Mouse (Mus musculus) embryonic facial prominence, embryonic 12.5 days (tissue): Measurements from ENCODE around the gene Gli3. TPM values are rescaled to one million over a fixed set of nuclear protein-coding genes. Genes with fewer than 3 reads are reported as not detected.

Source experiments
- ATAC-seq: fragments of 200-750 bp; cut with Nextera tagmentation; 2 replicates; pipeline ENCODE4 v1.8.0; 2017; ENCODE audit not compliant: insufficient number of reproducible peaks, insufficient read depth, low FRiP score, low TSS enrichment
- H3K27ac ChIP-seq: fragments of 300-500 bp; sonication (generic); 2 replicates; pipeline ENCODE4 v1.5.1; 2016; ENCODE audit warnings: mild to moderate bottlenecking
- H3K27me3 ChIP-seq: fragments of 300-500 bp; sonication (generic); 2 replicates; pipeline ENCODE4 v1.6.1; 2016; ENCODE audit warnings: mild to moderate bottlenecking, moderate library complexity
- H3K36me3 ChIP-seq: fragments of 300-500 bp; sonication (generic); 2 replicates; pipeline ENCODE4 v1.6.1; 2016; ENCODE audit warnings: mild to moderate bottlenecking
- H3K4me1 ChIP-seq: fragments of 300-500 bp; sonication (generic); 2 replicates; pipeline ENCODE4 v1.6.1; 2016
- H3K4me2 ChIP-seq: fragments of 300-500 bp; sonication (generic); replicated peaks from 2 replicates; pipeline ENCODE4 v1.6.1; 2016; ENCODE audit warnings: mild to moderate bottlenecking, moderate library complexity
- H3K4me3 ChIP-seq: fragments of 300-500 bp; sonication (generic); 2 replicates; pipeline ENCODE4 v1.5.1; 2016; ENCODE audit warnings: mild to moderate bottlenecking
- H3K9ac ChIP-seq: fragments of 300-500 bp; sonication (generic); 2 replicates; pipeline ENCODE4 v1.6.1; 2016; ENCODE audit warnings: mild to moderate bottlenecking, moderate library complexity
- H3K9me3 ChIP-seq: fragments of 300-500 bp; sonication (generic); 2 replicates; pipeline ENCODE4 v1.6.1; 2016; ENCODE audit warnings: mild to moderate bottlenecking, moderate library complexity
- WGBS: fragments of 180-500 bp; shearing (Covaris S2); methylation state at CpG from one replicate; pipeline ENCODE4 v1.1.7; 2016; 5-methylcytosine and 5-hydroxymethylcytosine counted together
- polyA plus RNA-seq: library from polyadenylated mRNA; unstranded; fragments of >200 nt; fragmentation: Nextera tagmentation; extraction: Ambion mirVana; gene quantifications from 2 replicates; pipeline ENCODE4 v1.2.1, GENCODE M21; 2016

Gli3 gene
- polyA plus RNA-seq, 1 experiment from 2014 or later: 35.8 TPM

DNA sequence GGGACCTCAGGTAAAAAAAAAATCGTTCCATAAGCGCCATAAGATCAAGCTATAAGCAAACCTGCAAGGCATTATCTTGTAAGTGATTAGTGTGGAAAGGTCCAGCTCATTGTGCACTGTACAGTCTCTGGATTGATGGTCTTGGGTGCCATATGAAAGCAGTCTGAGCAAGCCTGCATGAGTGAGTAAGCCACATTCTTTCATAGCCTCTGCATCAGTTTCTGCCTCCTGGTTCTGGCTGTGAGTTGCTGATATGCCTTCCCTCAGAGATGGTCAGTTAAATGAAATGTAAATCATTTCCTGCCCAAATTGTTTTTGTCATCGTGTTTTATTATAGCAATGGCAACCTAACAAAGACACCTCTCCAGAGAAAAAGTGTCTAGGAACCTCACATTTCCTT, 98.4 kb downstream of the Gli3 start:
- H3K9me3 ChIP-seq: no peaks in the 10 kb centered on the region
- peaks cover 13% of the 10 kb centered on the region for H3K4me1 ChIP-seq
- H3K4me3 ChIP-seq: no peak overlapping the region
- 76% methylated on average over 3 of the region's 3 CpGs for WGBS
- no peak overlapping the region for H3K9ac ChIP-seq
- H3K27me3 ChIP-seq: no peaks in the 10 kb centered on the region
- H3K36me3 ChIP-seq: no peaks in the 10 kb centered on the region
- no peak overlapping the region for H3K27ac ChIP-seq
- H3K4me2 ChIP-seq: no peak overlapping the region
- no peak for ATAC-seq

DNA sequence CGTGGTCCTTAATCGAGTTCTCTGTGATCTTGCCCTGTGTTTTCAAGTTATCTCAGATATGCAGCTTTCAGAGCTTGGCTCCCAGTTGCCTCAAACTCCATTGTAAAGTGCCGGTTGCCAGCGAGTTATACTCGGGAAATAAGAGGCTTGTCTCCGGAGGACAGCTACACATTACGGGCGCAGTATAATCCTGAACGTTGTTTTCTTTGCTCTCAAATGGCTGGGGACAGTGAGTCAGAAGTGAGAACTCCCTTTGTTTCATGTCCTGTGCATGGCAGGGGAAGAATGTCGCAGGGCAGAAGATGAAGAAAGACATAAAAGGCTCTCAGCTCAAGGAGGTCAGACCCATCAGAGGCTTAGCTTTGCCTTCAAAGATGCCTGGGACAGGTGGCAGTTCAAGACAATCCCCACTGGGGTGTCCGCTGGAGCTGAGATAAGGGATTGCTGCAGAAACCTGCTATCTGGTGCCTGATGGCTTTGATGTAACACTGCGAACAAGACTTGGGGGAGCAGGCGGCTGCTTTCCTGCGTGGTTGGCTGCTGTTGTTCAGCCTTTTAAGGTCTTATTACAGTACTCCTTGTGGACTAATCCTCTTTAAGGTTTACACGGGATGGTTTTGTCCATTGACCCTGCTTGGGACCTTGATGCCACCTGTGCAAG, 108.0 kb downstream of the Gli3 start:
- H3K4me1 ChIP-seq: peaks cover 4% of the 10 kb centered on the region; the same call in 1 of the 2 replicates
- H3K27ac ChIP-seq: no peak overlapping the region
- no peaks in the 10 kb centered on the region for H3K36me3 ChIP-seq
- ATAC-seq: no peak
- 53% methylated on average over 15 of the region's 15 CpGs for WGBS
- H3K9me3 ChIP-seq: no peaks in the 10 kb centered on the region
- no peak overlapping the region for H3K4me3 ChIP-seq
- no peak overlapping the region for H3K9ac ChIP-seq
- H3K27me3 ChIP-seq: no peaks in the 10 kb centered on the region
- no peak overlapping the region for H3K4me2 ChIP-seq

GRCm38 (mm10) chr13:15577133-15577917, 114.3 kb downstream of the Gli3 start:
- H3K9ac ChIP-seq: no peak overlapping the region
- H3K4me1 ChIP-seq: peaks cover 29% of the 10 kb centered on the region
- H3K9me3 ChIP-seq: no peaks in the 10 kb centered on the region
- H3K4me2 ChIP-seq: no peak overlapping the region
- 25% methylated on average over 8 of the region's 8 CpGs for WGBS
- H3K4me3 ChIP-seq: no peak overlapping the region
- H3K36me3 ChIP-seq: no peaks in the 10 kb centered on the region
- peak; percentile 54; the same call in 1 of the 2 replicates for ATAC-seq
- H3K27ac ChIP-seq: peak overlapping the region; percentile 50; the same call in 1 of the 2 replicates
- no peaks in the 10 kb centered on the region for H3K27me3 ChIP-seq

DNA sequence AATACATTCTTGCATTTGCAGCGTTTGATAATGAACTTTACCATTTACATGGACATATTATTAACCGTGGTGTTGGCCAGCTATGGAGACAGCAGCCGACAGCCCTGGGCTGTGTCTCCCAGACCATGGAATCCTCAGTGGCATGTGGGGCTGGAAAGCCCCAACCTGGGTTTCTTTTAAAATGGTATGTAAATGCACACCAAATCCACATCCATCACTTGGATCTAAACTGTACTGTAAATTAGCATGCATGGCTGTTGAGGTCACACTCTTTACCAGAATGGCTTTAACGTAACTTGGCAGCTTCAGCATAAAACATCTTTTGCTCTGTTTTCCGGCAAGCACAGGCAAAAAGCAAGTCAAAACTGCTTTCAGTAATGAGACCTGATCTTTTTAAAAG, 117.4 kb downstream of the Gli3 start:
- H3K27ac ChIP-seq: no peak overlapping the region

GRCm38 (mm10) chr13:15585941-15586340, 122.9 kb downstream of the Gli3 start:
- no peak overlapping the region for H3K9ac ChIP-seq
- H3K9me3 ChIP-seq: no peaks in the 10 kb centered on the region
- H3K27ac ChIP-seq: no peak overlapping the region
- H3K36me3 ChIP-seq: no peaks in the 10 kb centered on the region
- H3K4me3 ChIP-seq: no peak overlapping the region
- no peak overlapping the region for H3K4me2 ChIP-seq
- ATAC-seq: no peak
- H3K4me1 ChIP-seq: peaks cover 9% of the 10 kb centered on the region; the same call in 1 of the 2 replicates
- H3K27me3 ChIP-seq: no peaks in the 10 kb centered on the region
- WGBS: 68% methylated on average over 2 of the region's 2 CpGs

More for the DNA sequence above, 117.4 kb downstream of the Gli3 start:
- Histone ChIP-seq H3K36me3 (no peaks in the 10 kb centered on the region), H3K9ac (no peak overlapping the region), H3K27me3 (no peaks in the 10 kb centered on the region), H3K4me2 (no peak overlapping the region), H3K4me1 (peaks cover 29% of the 10 kb centered on the region), H3K4me3 (no peak overlapping the region), H3K9me3 (no peaks in the 10 kb centered on the region)
- WGBS: 64% methylated on average over 5 of the region's 5 CpGs
- no peak for ATAC-seq

DNA sequence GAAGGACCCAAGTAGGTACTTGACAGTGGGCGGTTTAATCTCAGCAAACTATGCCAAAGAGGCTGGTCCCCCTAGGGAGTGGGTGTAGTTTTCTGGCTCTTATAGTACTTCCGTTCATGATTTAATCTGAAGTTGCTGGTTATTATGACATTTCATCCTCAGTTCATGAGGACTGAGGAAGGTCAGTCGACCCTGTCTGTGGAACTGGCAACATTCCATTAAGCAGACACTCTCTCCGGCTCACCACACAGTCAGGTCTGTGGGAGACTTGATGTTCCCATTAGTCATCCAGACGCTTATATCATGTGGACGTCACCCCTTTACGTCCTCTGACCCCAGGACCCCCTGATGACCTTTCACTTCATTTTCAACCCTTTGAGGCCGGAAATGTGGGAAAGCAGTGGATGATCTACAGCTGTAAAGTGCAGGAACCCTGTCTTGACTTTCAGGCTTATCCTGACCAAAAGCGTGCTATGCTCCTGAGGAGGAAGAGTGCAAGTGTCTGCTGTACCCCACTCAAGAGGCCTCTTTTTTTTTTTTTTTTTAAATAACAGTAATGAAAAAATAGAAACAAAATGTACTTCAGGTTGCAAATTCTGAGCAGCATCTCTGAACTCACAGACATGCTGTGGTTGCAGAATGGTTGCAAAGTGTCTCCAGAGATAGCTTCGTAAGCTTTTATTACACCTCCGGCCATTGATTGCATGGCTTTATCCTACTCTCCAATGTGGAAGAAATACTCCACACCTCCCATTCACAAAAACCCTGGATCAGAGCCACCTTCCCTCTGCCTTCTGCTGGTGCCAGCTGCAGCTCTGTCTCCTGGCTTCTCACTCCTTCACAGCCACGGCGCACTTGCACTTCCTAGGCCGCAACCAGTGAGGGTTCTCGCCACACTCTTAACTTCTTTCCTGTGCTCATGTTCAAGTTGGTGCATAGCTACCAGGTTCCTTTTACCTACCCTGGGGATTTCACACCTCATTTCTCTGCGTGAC, 125.5 kb downstream of the Gli3 start:
- WGBS: 69% methylated on average over 16 of the region's 16 CpGs
- Histone ChIP-seq H3K4me2 (no peak overlapping the region), H3K9me3 (no peaks in the 10 kb centered on the region), H3K36me3 (no peaks in the 10 kb centered on the region), H3K27me3 (no peaks in the 10 kb centered on the region), H3K27ac (no peak overlapping the region), H3K9ac (no peak overlapping the region), H3K4me3 (no peak overlapping the region), H3K4me1 (peaks cover 6% of the 10 kb centered on the region; the same call in 1 of the 2 replicates)
- no peak for ATAC-seq

DNA sequence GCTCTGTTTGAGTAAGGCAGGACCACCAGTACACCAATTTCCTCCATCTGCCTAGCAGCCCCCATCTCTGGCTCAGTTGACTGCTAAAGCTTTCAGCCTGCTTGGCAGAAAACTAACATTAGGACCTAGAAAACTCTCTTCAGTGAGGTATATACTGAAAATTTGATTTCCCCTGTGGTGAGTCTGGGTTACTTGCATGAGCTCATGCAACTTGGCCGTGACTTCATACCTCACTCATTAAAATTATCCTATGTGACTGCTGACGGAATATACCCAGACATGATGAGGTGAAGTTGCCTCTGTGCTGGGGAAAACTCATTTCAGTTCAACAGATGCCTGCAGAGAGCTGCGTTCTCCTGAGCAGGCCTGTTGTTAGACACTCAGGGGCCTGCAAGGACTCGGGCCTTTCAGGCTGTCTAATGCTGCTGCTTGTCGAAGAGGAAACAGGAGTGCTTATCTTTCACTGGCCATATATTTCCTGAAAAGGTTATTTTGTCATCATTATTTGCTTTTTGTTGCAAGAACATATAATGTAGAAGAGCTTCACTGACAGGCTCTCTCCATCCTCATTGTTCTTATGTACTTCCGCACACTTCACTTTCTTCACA, 127.4 kb downstream of the Gli3 start:
- no peak for ATAC-seq
- 71% methylated on average over 6 of the region's 6 CpGs for WGBS

GRCm38 (mm10) chr13:15596667-15597066, 133.6 kb downstream of the Gli3 start:
- Histone ChIP-seq H3K9me3 (no peaks in the 10 kb centered on the region), H3K27ac (no peak overlapping the region), H3K4me2 (no peak overlapping the region), H3K36me3 (no peaks in the 10 kb centered on the region), H3K9ac (no peak overlapping the region), H3K4me3 (no peak overlapping the region), H3K27me3 (no peaks in the 10 kb centered on the region), H3K4me1 (no peaks in the 10 kb centered on the region; the same call in 1 of the 2 replicates)
- 83% methylated on average over 5 of the region's 5 CpGs for WGBS
- no peak for ATAC-seq

More for the DNA sequence above, 127.4 kb downstream of the Gli3 start:
- no peak overlapping the region for H3K9ac ChIP-seq
- no peaks in the 10 kb centered on the region for H3K27me3 ChIP-seq
- H3K36me3 ChIP-seq: no peaks in the 10 kb centered on the region
- H3K4me1 ChIP-seq: peaks cover 6% of the 10 kb centered on the region; the same call in 1 of the 2 replicates
- H3K9me3 ChIP-seq: no peaks in the 10 kb centered on the region
- no peak overlapping the region for H3K4me2 ChIP-seq
- peak overlapping the region; percentile 24; the same call in 1 of the 2 replicates for H3K27ac ChIP-seq
- no peak overlapping the region for H3K4me3 ChIP-seq

- no peaks in the 10 kb centered on the region for H3K9me3 ChIP-seq
- WGBS: 88% methylated on average over 2 of the region's 2 CpGs
- ATAC-seq: no peak
- no peak overlapping the region for H3K27ac ChIP-seq
- H3K27me3 ChIP-seq: no peaks in the 10 kb centered on the region
- H3K4me3 ChIP-seq: no peak overlapping the region
- no peaks in the 10 kb centered on the region for H3K36me3 ChIP-seq
- peaks cover 25% of the 10 kb centered on the region for H3K4me1 ChIP-seq
- no peak overlapping the region for H3K4me2 ChIP-seq
- no peak overlapping the region for H3K9ac ChIP-seq
Observed at GRCm38 (mm10) chr13:15599741-15600140, 136.7 kb downstream of the Gli3 start.

DNA sequence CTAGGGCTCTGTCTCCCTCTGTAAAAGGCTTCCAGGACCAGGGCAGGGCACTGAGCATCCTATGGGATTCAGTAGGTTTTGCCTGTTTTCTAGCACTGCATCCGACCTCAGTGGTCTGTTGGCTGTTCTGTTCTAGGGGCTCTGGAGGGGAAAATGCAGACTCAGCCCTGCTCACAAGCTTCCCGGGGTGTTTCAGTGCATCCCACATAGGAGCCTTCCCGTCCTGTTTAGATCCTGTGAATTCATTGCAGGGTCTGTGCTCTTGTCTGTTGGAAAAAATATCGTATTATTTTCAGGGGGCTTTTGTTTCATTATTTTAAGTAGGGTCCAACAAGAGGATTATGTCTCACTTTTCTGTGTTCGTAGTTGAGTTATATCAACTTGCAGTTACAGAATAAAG, 139.1 kb downstream of the Gli3 start:
- Histone ChIP-seq H3K9ac (no peak overlapping the region), H3K9me3 (no peaks in the 10 kb centered on the region), H3K4me2 (no peak overlapping the region), H3K27me3 (no peaks in the 10 kb centered on the region), H3K4me1 (peaks cover 25% of the 10 kb centered on the region), H3K27ac (no peak overlapping the region), H3K36me3 (no peaks in the 10 kb centered on the region), H3K4me3 (no peak overlapping the region)
- WGBS: 33% methylated on average over 5 of the region's 5 CpGs
- no peak for ATAC-seq

- Histone ChIP-seq H3K4me1 (peaks cover 25% of the 10 kb centered on the region), H3K27ac (no peak overlapping the region), H3K9me3 (no peaks in the 10 kb centered on the region), H3K4me2 (no peak overlapping the region), H3K4me3 (no peak overlapping the region), H3K9ac (no peak overlapping the region), H3K27me3 (no peaks in the 10 kb centered on the region), H3K36me3 (no peaks in the 10 kb centered on the region)
- 9% methylated on average over 4 of the region's 4 CpGs for WGBS
- no peak; the same call in 1 of the 2 replicates for ATAC-seq
Observed at GRCm38 (mm10) chr13:15602677-15603221, 139.7 kb downstream of the Gli3 start.
